Mouse (Mus musculus) effector memory CD4-positive, alpha-beta T cell, adult 5 months (primary cell): Measurements from ENCODE around the gene Sorcs2. TPM values are rescaled to one million over a fixed set of nuclear protein-coding genes. Genes with fewer than 3 reads are reported as not detected.

Experiments used
- polyA plus RNA-seq: library from polyadenylated mRNA; unstranded; fragments of 100-300 nt; shearing (Covaris generic); gene quantifications from one replicate; pipeline ENCODE4 v1.2.1, GENCODE M21; 2017

Gene Sorcs2
- polyA plus RNA-seq = not detected

GRCm38 (mm10) chr5:36397837-36398282, at the start of gene Sorcs2:
Gene Sorcs2, minus strand, starts transcription at chr5:36398139.

DNA sequence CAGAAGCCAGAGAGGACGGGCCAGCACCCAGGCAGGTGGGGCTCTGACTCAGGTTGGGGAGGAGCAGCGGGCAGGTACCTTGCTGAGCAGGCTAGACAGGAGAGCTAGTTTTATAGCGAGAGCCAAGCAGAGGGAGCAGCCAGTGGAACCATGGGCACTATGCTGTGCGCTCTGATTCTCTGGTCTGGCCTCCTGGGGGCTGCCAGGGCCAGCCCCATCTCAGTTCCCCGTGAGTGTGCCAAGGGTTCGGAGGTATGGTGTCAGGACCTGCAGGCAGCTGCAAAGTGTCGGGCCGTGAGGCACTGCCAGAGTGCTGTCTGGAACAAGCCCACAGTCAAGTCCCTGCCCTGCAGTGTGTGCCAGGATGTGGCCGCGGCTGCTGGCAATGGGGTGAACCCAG, 194.0 kb downstream of the Sorcs2 start, which contains the start of gene Psapl1:
Gene Psapl1, plus strand, starts transcription at position 106 of the 400 bp plus-strand sequence.

Other genes starting within 250 kb of the Sorcs2 start
- not detected for gene Psapl1, start 194.1 kb downstream of the Sorcs2 start, polyA plus RNA-seq
- gene Grpel1, start 66.9 kb upstream of the Sorcs2 start, polyA plus RNA-seq = 26.8 TPM
- gene Tada2b, start 86.1 kb upstream of the Sorcs2 start, polyA plus RNA-seq = 20.6 TPM
- 0.10 TPM for gene Ccdc96, start 86.4 kb upstream of the Sorcs2 start, polyA plus RNA-seq
- 51.3 TPM for gene Tbc1d14, start 195.1 kb upstream of the Sorcs2 start, polyA plus RNA-seq